Mouse (Mus musculus) small intestine, adult 2 months (tissue): Measurements from ENCODE around the gene Chrna9.

Source experiments
- CTCF ChIP-seq: fragments of 200-500 bp; IDR thresholded peaks from 2 replicates; pipeline ENCODE4 v1.5.1; 2012; ENCODE audit warnings: low read depth, mild to moderate bottlenecking, control low read depth, inconsistent platforms, low read length, moderate library complexity, mixed read lengths; ENCODE audit not compliant: insufficient replicate concordance, insufficient read length; ENCODE audit errors: extremely low read depth
- POLR2A ChIP-seq: fragments of 200-500 bp; IDR thresholded peaks from 2 replicates; pipeline ENCODE4 v1.6.1; 2012; ENCODE audit warnings: low read depth, mild to moderate bottlenecking, control low read depth, inconsistent platforms, low read length, moderate library complexity

DNA sequence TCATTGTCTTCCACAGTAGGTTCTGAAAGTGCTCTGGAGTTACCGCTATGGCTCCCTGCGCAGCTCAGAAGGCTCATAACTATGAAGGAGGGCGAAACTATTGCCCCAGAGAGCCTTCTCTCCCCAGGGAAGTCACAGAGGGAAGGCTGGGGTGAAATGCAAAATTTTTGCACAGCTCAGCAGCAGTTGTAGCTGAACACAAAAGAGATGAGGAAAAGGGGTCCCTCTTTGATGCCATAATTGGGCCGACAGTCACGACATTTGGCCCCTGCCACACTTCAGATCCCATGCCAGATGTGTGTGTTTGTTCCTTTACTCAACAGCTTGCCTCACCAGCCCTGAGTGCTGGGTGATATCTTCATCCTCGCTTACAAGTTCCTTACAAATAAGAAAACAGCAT is 8.1 kb upstream of the Chrna9 start:
- TF ChIP-seq CTCF (no peak), POLR2A (no peak)
